Mouse (Mus musculus) lung, embryonic 15.5 days (tissue): ENCODE results near the gene Smtn. TPM values are rescaled to one million over a fixed set of nuclear protein-coding genes. Genes with fewer than 3 reads are reported as not detected.
A peak's percentile ranks its signal among the peaks of the same experiment; 100 is the strongest.

Experiments
- ATAC-seq: fragments of 200-750 bp; cut with Nextera tagmentation; 2 replicates; pipeline ENCODE4 v1.8.0; 2017; ENCODE audit warnings: moderate number of reproducible peaks, borderline replicate concordance; ENCODE audit not compliant: low FRiP score, low TSS enrichment; ENCODE audit errors: extremely low read depth
- H3K27ac ChIP-seq: fragments of 300-500 bp; sonication (generic); 2 replicates; pipeline ENCODE4 v1.5.1; 2015; ENCODE audit warnings: moderate library complexity, mild to moderate bottlenecking, inconsistent platforms
- H3K27me3 ChIP-seq: fragments of 300-500 bp; sonication (generic); 2 replicates; pipeline ENCODE4 v1.6.1; 2015; ENCODE audit warnings: inconsistent platforms
- H3K36me3 ChIP-seq: fragments of 300-500 bp; sonication (generic); 2 replicates; pipeline ENCODE4 v1.6.1; 2015; ENCODE audit warnings: inconsistent platforms
- H3K4me1 ChIP-seq: fragments of 300-500 bp; sonication (generic); 2 replicates; pipeline ENCODE4 v1.6.1; 2015; ENCODE audit warnings: inconsistent platforms
- H3K4me2 ChIP-seq: fragments of 300-500 bp; sonication (generic); 2 replicates; pipeline ENCODE4 v1.6.1; 2015; ENCODE audit warnings: inconsistent platforms, mild to moderate bottlenecking, moderate library complexity
- H3K4me3 ChIP-seq: fragments of 300-500 bp; sonication (generic); 2 replicates; pipeline ENCODE4 v1.5.1; 2015; ENCODE audit warnings: mild to moderate bottlenecking, inconsistent platforms
- H3K9ac ChIP-seq: fragments of 300-500 bp; sonication (generic); 2 replicates; pipeline ENCODE4 v1.6.1; 2015; ENCODE audit warnings: inconsistent platforms
- H3K9me3 ChIP-seq: fragments of 300-500 bp; sonication (generic); 2 replicates; pipeline ENCODE4 v1.6.1; 2016; ENCODE audit warnings: inconsistent platforms
- WGBS: fragments of 180-500 bp; shearing (Covaris S2); methylation state at CpG from one replicate; pipeline ENCODE4 v1.1.7; 2015; 5-methylcytosine and 5-hydroxymethylcytosine counted together
- polyA plus RNA-seq: library from polyadenylated mRNA; unstranded; fragments of >200 nt; fragmentation: Nextera tagmentation; extraction: Ambion mirVana; gene quantifications from 2 replicates; pipeline ENCODE4 v1.2.1, GENCODE M21; 2015

Smtn gene
- polyA plus RNA-seq, 1 experiment from 2014 or later = 107 TPM

DNA sequence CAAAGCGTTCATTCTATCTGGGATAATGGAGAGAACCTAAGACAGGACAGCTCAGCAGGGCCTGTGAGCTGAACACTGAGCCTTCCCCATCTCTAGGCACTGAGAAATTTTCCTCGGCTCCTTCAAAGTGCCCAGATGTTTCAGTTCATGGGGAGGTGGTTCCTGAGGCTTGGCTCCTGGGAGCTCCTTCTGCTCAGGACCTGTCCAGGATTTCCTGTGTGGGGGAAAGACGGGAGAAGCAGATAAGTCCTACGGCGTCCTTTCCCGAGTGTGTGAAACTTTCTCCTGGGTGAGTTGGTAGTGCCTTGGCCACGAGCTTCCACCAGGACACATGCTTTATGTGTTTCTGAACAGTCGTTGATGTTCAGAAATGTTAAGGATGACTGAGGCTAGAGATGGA is 29.9 kb upstream of the Smtn start:
- ATAC-seq = no peak
- no peaks in the 10 kb centered on the region for H3K27me3 ChIP-seq
- no peak overlapping the region for H3K4me3 ChIP-seq
- WGBS = 77% methylated on average over 8 of the region's 8 CpGs
- peaks cover 34% of the 10 kb centered on the region for H3K4me1 ChIP-seq
- H3K36me3 ChIP-seq = no peaks in the 10 kb centered on the region
- H3K4me2 ChIP-seq = no peak overlapping the region
- H3K9ac ChIP-seq = no peak overlapping the region
- H3K9me3 ChIP-seq = no peaks in the 10 kb centered on the region
- no peak overlapping the region for H3K27ac ChIP-seq

DNA sequence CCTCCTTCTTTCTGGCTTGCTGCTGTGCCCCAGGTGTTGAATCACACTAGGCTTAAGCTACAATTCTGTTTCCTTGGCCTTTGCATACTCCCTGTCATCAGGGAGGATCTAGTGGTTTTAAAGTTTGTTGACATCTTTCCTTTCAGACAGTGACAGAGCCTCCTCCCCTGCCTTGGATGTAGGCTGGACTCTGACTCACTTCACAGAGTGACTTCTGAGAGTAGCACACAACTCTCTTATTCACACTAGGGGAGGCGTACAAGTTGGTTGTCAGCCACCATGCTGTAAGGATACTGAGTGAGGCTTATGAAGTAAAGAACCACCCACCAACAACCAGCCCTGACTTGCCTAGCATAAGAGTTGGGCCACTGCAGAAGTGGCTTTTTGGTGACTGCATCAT is 27.5 kb upstream of the Smtn start:
- Histone ChIP-seq H3K36me3 (no peaks in the 10 kb centered on the region), H3K9ac (no peak overlapping the region), H3K9me3 (no peaks in the 10 kb centered on the region), H3K4me1 (peaks cover 21% of the 10 kb centered on the region), H3K27me3 (no peaks in the 10 kb centered on the region), H3K4me3 (no peak overlapping the region), H3K4me2 (no peak overlapping the region), H3K27ac (no peak overlapping the region)
- no peak for ATAC-seq
- WGBS = 90% methylated on average over 1 of the region's 1 CpGs

- H3K36me3 ChIP-seq = no peaks in the 10 kb centered on the region
- peaks cover 15% of the 10 kb centered on the region for H3K4me1 ChIP-seq
- no peak overlapping the region for H3K4me2 ChIP-seq
- no peaks in the 10 kb centered on the region for H3K9me3 ChIP-seq
- 40% methylated on average over 4 of the region's 4 CpGs for WGBS
- ATAC-seq = peak; percentile 74
- no peak overlapping the region for H3K4me3 ChIP-seq
- H3K27me3 ChIP-seq = no peaks in the 10 kb centered on the region
- peak overlapping the region; percentile 52 for H3K27ac ChIP-seq
- H3K9ac ChIP-seq = no peak overlapping the region
Measured at GRCm38 (mm10) chr11:3566018-3566417, 25.6 kb upstream of the Smtn start.

GRCm38 (mm10) chr11:3564451-3564850 is 24.0 kb upstream of the Smtn start:
- H3K36me3 ChIP-seq = no peaks in the 10 kb centered on the region
- 32% methylated on average over 7 of the region's 7 CpGs for WGBS
- no peak for ATAC-seq
- no peaks in the 10 kb centered on the region for H3K27me3 ChIP-seq
- peak overlapping the region; percentile 59 for H3K27ac ChIP-seq
- H3K4me2 ChIP-seq = no peak overlapping the region
- no peak overlapping the region for H3K9ac ChIP-seq
- H3K4me1 ChIP-seq = peaks cover 15% of the 10 kb centered on the region
- H3K9me3 ChIP-seq = no peaks in the 10 kb centered on the region
- H3K4me3 ChIP-seq = no peak overlapping the region

DNA sequence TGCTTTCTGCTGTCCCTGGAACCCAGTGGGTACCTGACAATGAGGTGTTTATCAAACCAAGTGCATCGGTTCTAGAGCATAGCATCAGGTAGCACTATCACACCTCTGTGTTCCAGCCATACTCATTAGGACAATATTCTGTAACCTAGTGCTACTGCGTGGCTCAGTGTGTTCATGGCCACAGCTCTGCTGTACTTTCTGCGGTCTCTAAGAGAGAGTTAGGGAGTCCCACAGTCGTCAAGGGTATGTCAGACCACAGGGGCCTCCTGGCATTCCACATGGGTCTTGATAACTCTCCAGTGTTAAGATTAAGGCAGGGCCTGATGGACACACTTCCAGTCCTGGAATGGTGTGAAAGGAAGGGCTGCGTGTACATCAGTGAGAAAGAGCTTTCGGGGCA is 23.4 kb upstream of the Smtn start:
- no peak for ATAC-seq
- Histone ChIP-seq H3K9me3 (no peaks in the 10 kb centered on the region), H3K4me3 (no peak overlapping the region), H3K36me3 (no peaks in the 10 kb centered on the region), H3K4me2 (no peak overlapping the region), H3K9ac (no peak overlapping the region), H3K27ac (no peak overlapping the region), H3K4me1 (peaks cover 15% of the 10 kb centered on the region), H3K27me3 (no peaks in the 10 kb centered on the region)
- WGBS = 80% methylated on average over 6 of the region's 6 CpGs

GRCm38 (mm10) chr11:3560202-3560601 is 19.8 kb upstream of the Smtn start:
- Histone ChIP-seq H3K9me3 (no peaks in the 10 kb centered on the region), H3K4me3 (no peak overlapping the region), H3K36me3 (no peaks in the 10 kb centered on the region), H3K4me1 (peaks cover 7% of the 10 kb centered on the region), H3K9ac (no peak overlapping the region), H3K27ac (peak overlapping the region; percentile 24; the same call in 1 of the 2 replicates), H3K4me2 (no peak overlapping the region), H3K27me3 (no peaks in the 10 kb centered on the region)
- peak; percentile 59; the same call in 1 of the 2 replicates for ATAC-seq
- WGBS = 28% methylated on average over 5 of the region's 5 CpGs

DNA sequence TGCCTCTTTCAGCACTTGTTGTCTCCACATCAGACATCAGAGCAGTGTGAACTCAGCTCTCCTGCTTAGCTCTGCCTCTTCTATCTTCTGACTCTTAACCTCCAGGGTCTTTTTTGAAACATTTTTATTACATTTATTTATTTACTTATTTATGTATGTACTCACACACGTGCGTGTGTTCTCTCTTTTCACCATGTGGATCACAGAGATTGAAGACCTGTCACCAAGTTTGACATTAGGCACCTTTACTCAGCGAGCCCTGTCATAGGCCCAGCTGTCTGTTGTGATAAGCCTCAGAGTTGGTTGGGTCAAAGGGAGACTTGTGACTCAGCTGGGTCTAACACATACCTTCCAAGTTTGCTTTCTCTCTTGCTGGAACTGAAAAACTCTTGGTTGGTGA is 17.4 kb upstream of the Smtn start:
- Histone ChIP-seq H3K9me3 (no peaks in the 10 kb centered on the region), H3K27ac (no peak overlapping the region), H3K27me3 (no peaks in the 10 kb centered on the region), H3K4me2 (no peak overlapping the region), H3K4me1 (no peaks in the 10 kb centered on the region), H3K9ac (no peak overlapping the region), H3K4me3 (no peak overlapping the region), H3K36me3 (no peaks in the 10 kb centered on the region)
- ATAC-seq = no peak
- WGBS = 33% methylated on average over 3 of the region's 3 CpGs

- no peak overlapping the region for H3K4me2 ChIP-seq
- no peaks in the 10 kb centered on the region for H3K9me3 ChIP-seq
- no peaks in the 10 kb centered on the region for H3K4me1 ChIP-seq
- H3K4me3 ChIP-seq = no peak overlapping the region
- H3K27me3 ChIP-seq = no peaks in the 10 kb centered on the region
- 84% methylated on average over 4 of the region's 4 CpGs for whole genome bisulfite sequencing
- no peaks in the 10 kb centered on the region for H3K36me3 ChIP-seq
- ATAC-seq = no peak
- H3K9ac ChIP-seq = no peak overlapping the region
- no peak overlapping the region for H3K27ac ChIP-seq
Measured at GRCm38 (mm10) chr11:3554976-3555375, 14.6 kb upstream of the Smtn start.

DNA sequence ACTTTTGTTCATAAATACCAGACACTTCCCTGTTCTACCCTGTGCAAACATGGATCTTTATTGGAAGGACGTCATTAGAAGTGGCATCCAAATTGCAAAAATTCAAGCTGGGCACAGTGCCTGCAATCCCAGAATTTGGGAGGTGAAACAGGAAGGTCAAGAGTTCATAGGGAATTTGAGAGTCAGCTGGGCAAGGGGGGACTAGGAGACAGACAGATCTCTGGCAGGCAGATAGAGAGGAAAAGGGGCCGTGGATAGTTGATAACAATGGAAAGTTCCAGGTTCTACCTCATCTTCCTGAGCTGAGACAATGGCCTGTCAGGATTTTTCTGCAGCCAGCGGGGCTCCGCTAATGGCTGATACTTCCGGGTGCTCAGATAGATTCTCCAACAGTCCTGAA is 9.4 kb upstream of the Smtn start:
- no peak for ATAC-seq
- Histone ChIP-seq H3K4me3 (no peak overlapping the region), H3K9me3 (no peaks in the 10 kb centered on the region), H3K9ac (no peak overlapping the region), H3K27me3 (no peaks in the 10 kb centered on the region), H3K36me3 (no peaks in the 10 kb centered on the region), H3K27ac (no peak overlapping the region), H3K4me1 (peaks cover 14% of the 10 kb centered on the region), H3K4me2 (no peak overlapping the region)
- 47% methylated on average over 5 of the region's 5 CpGs for WGBS

DNA sequence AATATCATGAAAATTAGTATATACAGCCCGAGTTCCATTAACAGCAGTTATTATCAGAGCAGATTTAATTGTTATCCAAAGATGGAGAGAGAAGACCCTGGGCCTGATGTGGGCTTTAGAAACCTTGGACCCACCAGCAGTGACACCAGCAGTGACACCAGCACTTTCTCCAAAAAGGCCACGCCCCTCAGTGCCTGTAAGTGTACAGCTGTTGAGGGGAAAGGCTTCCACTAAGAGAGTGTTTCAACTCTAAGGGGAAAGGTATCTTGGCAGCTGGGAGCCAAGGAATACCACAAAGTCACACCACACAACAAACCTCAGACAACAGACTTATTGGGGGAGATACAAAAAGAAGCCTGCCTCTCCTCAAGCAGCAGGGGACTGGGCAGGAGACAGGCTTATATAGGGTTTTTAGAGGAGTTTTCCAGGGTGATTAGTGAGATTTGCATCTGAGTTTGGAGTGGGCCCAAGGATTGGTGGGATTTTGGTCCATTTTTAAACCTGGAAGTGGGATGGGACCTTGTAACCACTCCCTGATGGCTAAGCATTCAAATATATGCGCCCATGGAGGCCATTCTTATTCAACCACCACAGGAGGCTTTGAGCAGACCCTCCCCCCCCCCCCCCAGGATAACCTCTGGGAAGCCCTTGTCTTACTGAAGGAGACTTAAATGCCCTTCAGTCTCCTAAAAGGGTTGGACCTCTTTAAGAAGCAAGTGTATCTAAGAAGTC is 8.3 kb upstream of the Smtn start:
- H3K27me3 ChIP-seq = no peaks in the 10 kb centered on the region

DNA sequence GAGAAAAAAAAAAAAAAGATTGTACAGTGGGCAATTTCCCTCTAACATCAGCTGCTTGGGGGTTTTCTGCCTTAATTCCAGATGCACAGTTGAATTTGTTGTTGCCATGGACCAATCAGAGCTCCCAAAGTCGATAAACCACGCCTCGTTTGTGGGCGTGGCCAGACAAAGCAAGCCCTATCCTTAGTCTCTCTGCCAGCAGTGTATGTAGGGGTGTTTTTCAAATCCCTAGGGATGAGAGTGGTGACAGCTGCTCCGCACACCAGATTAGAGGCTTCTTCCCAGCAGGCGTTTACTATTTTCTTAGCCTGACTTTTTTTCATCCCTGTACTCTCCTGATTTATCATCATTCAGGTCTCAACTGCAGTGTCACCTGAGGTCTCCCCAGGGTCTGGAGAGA is 7.6 kb upstream of the Smtn start:
- H3K27me3 ChIP-seq = no peaks in the 10 kb centered on the region
- H3K9me3 ChIP-seq = no peaks in the 10 kb centered on the region
- ATAC-seq = 0 out of 2 replicates have a peak, but pooled peaks have one; percentile 53
- H3K4me1 ChIP-seq = peaks cover 15% of the 10 kb centered on the region
- no peak overlapping the region for H3K4me3 ChIP-seq
- WGBS = 34% methylated on average over 6 of the region's 6 CpGs
- H3K36me3 ChIP-seq = no peaks in the 10 kb centered on the region
- no peak overlapping the region for H3K9ac ChIP-seq
- no peak overlapping the region for H3K4me2 ChIP-seq
- H3K27ac ChIP-seq = no peak overlapping the region

More for the DNA sequence above, 8.3 kb upstream of the Smtn start:
- Histone ChIP-seq H3K4me2 (no peak overlapping the region), H3K9me3 (no peaks in the 10 kb centered on the region), H3K27ac (no peak overlapping the region), H3K4me1 (peaks cover 14% of the 10 kb centered on the region), H3K4me3 (no peak overlapping the region), H3K9ac (no peak overlapping the region), H3K36me3 (no peaks in the 10 kb centered on the region)
- 62% methylated on average over 3 of the region's 3 CpGs for WGBS
- no peak for ATAC-seq

DNA sequence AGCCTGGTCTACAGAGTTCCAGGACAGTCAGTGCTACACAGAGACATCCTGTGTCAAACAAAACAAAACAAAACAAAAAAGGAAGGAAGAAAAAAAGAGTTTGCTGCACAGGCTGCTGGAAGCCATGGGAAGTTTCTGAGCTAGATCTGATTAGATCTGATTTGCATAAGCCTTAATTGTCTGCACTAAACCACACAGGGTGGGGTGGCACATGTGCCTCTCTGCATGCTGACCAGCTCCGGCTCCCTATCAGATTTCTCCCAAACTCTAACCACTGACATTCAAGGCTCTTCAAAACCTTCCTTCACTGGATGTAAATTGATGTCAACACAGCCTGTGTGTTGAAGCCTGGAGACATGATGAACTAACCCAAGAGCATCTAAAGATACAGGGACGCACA is 6.6 kb upstream of the Smtn start:
- H3K9ac ChIP-seq = no peak overlapping the region
- ATAC-seq = no peak
- H3K36me3 ChIP-seq = no peaks in the 10 kb centered on the region
- no peak overlapping the region for H3K4me3 ChIP-seq
- H3K9me3 ChIP-seq = no peaks in the 10 kb centered on the region
- 88% methylated on average over 2 of the region's 2 CpGs for WGBS
- H3K4me1 ChIP-seq = peaks cover 20% of the 10 kb centered on the region
- no peaks in the 10 kb centered on the region for H3K27me3 ChIP-seq
- H3K4me2 ChIP-seq = no peak overlapping the region
- no peak overlapping the region for H3K27ac ChIP-seq

DNA sequence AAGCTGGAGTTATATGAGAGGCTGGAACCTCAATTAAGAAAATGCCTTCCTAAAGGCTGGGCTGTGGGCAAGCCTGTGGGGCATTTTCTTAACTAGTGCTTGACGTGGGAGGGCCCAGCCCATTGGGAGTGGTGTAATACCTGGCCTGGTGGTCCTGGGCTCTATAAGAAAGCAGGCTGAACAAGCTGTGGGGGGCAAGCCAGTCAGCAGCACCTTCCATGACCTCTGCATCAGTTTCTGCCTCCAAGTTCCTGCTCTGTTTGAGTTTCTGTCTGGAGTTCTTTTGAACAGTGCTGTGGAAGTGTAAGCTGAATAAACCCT is 5.8 kb upstream of the Smtn start:
- Histone ChIP-seq H3K4me1 (peaks cover 27% of the 10 kb centered on the region), H3K36me3 (no peaks in the 10 kb centered on the region), H3K9ac (no peak overlapping the region), H3K9me3 (no peaks in the 10 kb centered on the region), H3K27ac (peak overlapping the region; percentile 39), H3K4me3 (no peak overlapping the region), H3K27me3 (no peaks in the 10 kb centered on the region), H3K4me2 (no peak overlapping the region)
- whole genome bisulfite sequencing = 21% methylated on average over 1 of the region's 1 CpGs
- no peak for ATAC-seq
